Mouse (Mus musculus): ENCODE measurements around the gene Kif2c.

- no peak for TF ChIP-seq POLR2A (IDR thresholded peaks at IDR 0.05; ENCODE audit: insufficient read depth, low read depth, low read length)
- TF ChIP-seq CTCF (IDR thresholded peaks at IDR 0.05): no peak
- TF ChIP-seq EP300 (IDR thresholded peaks at IDR 0.05; ENCODE audit: insufficient read depth, low read depth, low read length): no peak
These were observed 12.5 kb downstream of the Kif2c start for GRCm38 (mm10) chr4:117169936-117170335.
